Mouse (Mus musculus): Measurements from ENCODE around the gene Ice2. TPM values are rescaled to one million over a fixed set of nuclear protein-coding genes. Genes with fewer than 3 reads are reported as not detected.

The Ice2 gene
- polyA plus RNA-seq, 1 experiment from 2014 or later: 12.8 TPM

GRCm38 (mm10) chr9:69439805-69440357 lies 42.2 kb downstream of the Ice2 start:
- no peak overlapping the region for H3K4me2 ChIP-seq (ENCODE audit: low read depth, low read length)
- no peak overlapping the region for H3K4me3 ChIP-seq (ENCODE audit: low read length)
- peaks cover 5% of the 10 kb centered on the region for H3K4me1 ChIP-seq (ENCODE audit: control insufficient read depth, insufficient read depth, low read length)
- 51% methylated on average over 7 of the region's 7 CpGs for WGBS
- H3K27ac ChIP-seq (ENCODE audit: low read length): peak overlapping the region; percentile 29; the same call in 1 of the 2 replicates
- H3K9ac ChIP-seq (ENCODE audit: low read depth, low read length): no peak overlapping the region
- peak; percentile 30; the same call in 1 of the 2 replicates for ATAC-seq
- H3K9me3 ChIP-seq (ENCODE audit: control insufficient read depth, low read length): no peaks in the 10 kb centered on the region
- no peaks in the 10 kb centered on the region for H3K36me3 ChIP-seq (ENCODE audit: control insufficient read depth, insufficient read depth, low read length)
- no peaks in the 10 kb centered on the region for H3K27me3 ChIP-seq (replicated peaks; ENCODE audit: control insufficient read depth, insufficient read depth, low read length)

DNA sequence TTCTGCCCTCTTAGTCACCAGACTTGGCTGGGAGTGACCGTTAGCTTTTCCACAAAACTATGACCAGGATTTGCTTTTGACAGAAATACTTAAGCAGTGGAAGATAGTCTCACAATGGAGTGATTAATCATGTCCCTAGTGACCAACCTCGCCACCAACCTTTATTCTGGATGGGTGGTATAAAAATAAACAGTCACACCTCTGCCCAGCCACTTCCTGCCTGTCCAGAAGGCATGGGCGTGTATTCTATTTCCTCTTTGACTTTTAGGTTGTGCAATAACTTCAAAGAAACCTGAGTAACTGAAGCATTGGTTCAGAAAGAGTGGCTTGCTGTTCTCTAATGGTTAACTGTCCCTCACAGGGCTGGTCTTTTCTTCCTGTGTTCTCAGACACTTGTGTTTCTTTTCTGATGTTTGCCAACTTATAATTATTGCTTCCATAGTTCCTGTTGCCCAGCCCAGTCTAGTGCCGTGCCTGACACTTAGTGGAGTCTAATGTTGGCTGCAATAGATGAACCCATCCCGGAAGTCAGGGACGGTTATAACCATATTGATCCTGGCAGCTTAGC lies 44.8 kb downstream of the Ice2 start:
- Histone ChIP-seq H3K4me3 (ENCODE audit: low read length) (no peak overlapping the region), H3K27ac (ENCODE audit: low read length) (peak overlapping the region; percentile 17), H3K9ac (ENCODE audit: low read depth, low read length) (no peak overlapping the region), H3K27me3 (replicated peaks; ENCODE audit: control insufficient read depth, insufficient read depth, low read length) (no peaks in the 10 kb centered on the region), H3K4me2 (ENCODE audit: low read depth, low read length) (no peak overlapping the region), H3K36me3 (ENCODE audit: control insufficient read depth, insufficient read depth, low read length) (no peaks in the 10 kb centered on the region), H3K4me1 (ENCODE audit: control insufficient read depth, insufficient read depth, low read length) (peaks cover 5% of the 10 kb centered on the region), H3K9me3 (ENCODE audit: control insufficient read depth, low read length) (no peaks in the 10 kb centered on the region)
- peak; percentile 83 for ATAC-seq
- WGBS: 41% methylated on average over 6 of the region's 6 CpGs

- 42% methylated on average over 3 of the region's 3 CpGs for WGBS
- Histone ChIP-seq H3K9ac (ENCODE audit: low read depth, low read length) (no peak overlapping the region), H3K4me1 (ENCODE audit: control insufficient read depth, insufficient read depth, low read length) (peaks cover 5% of the 10 kb centered on the region), H3K4me3 (ENCODE audit: low read length) (no peak overlapping the region), H3K4me2 (ENCODE audit: low read depth, low read length) (no peak overlapping the region), H3K27me3 (replicated peaks; ENCODE audit: control insufficient read depth, insufficient read depth, low read length) (no peaks in the 10 kb centered on the region), H3K36me3 (ENCODE audit: control insufficient read depth, insufficient read depth, low read length) (no peaks in the 10 kb centered on the region), H3K9me3 (ENCODE audit: control insufficient read depth, low read length) (no peaks in the 10 kb centered on the region), H3K27ac (ENCODE audit: low read length) (no peak overlapping the region)
- ATAC-seq: peak; percentile 63
Observed at GRCm38 (mm10) chr9:69443203-69443602, 45.5 kb downstream of the Ice2 start.

GRCm38 (mm10) chr9:69448801-69449200 lies 51.1 kb downstream of the Ice2 start:
- Histone ChIP-seq H3K4me1 (ENCODE audit: control insufficient read depth, insufficient read depth, low read length) (peaks cover 6% of the 10 kb centered on the region; the same call in 1 of the 2 replicates), H3K27ac (ENCODE audit: low read length) (no peak overlapping the region), H3K9ac (ENCODE audit: low read depth, low read length) (no peak overlapping the region), H3K9me3 (ENCODE audit: control insufficient read depth, low read length) (no peaks in the 10 kb centered on the region), H3K36me3 (ENCODE audit: control insufficient read depth, insufficient read depth, low read length) (no peaks in the 10 kb centered on the region), H3K4me2 (ENCODE audit: low read depth, low read length) (no peak overlapping the region), H3K27me3 (replicated peaks; ENCODE audit: control insufficient read depth, insufficient read depth, low read length) (no peaks in the 10 kb centered on the region), H3K4me3 (ENCODE audit: low read length) (no peak overlapping the region)
- ATAC-seq: no peak
- WGBS: 72% methylated on average over 3 of the region's 3 CpGs

- H3K4me3 ChIP-seq (ENCODE audit: low read length): no peak overlapping the region
- no peak overlapping the region for H3K9ac ChIP-seq (ENCODE audit: low read depth, low read length)
- H3K9me3 ChIP-seq (ENCODE audit: control insufficient read depth, low read length): no peaks in the 10 kb centered on the region
- H3K27me3 ChIP-seq (replicated peaks; ENCODE audit: control insufficient read depth, insufficient read depth, low read length): no peaks in the 10 kb centered on the region
- ATAC-seq: no peak
- WGBS: 82% methylated on average over 9 of the region's 9 CpGs
- no peaks in the 10 kb centered on the region for H3K36me3 ChIP-seq (ENCODE audit: control insufficient read depth, insufficient read depth, low read length)
- no peak overlapping the region for H3K27ac ChIP-seq (ENCODE audit: low read length)
- H3K4me1 ChIP-seq (ENCODE audit: control insufficient read depth, insufficient read depth, low read length): peaks cover 14% of the 10 kb centered on the region
- H3K4me2 ChIP-seq (ENCODE audit: low read depth, low read length): no peak overlapping the region
Observed at GRCm38 (mm10) chr9:69450636-69451035, 52.9 kb downstream of the Ice2 start.

DNA sequence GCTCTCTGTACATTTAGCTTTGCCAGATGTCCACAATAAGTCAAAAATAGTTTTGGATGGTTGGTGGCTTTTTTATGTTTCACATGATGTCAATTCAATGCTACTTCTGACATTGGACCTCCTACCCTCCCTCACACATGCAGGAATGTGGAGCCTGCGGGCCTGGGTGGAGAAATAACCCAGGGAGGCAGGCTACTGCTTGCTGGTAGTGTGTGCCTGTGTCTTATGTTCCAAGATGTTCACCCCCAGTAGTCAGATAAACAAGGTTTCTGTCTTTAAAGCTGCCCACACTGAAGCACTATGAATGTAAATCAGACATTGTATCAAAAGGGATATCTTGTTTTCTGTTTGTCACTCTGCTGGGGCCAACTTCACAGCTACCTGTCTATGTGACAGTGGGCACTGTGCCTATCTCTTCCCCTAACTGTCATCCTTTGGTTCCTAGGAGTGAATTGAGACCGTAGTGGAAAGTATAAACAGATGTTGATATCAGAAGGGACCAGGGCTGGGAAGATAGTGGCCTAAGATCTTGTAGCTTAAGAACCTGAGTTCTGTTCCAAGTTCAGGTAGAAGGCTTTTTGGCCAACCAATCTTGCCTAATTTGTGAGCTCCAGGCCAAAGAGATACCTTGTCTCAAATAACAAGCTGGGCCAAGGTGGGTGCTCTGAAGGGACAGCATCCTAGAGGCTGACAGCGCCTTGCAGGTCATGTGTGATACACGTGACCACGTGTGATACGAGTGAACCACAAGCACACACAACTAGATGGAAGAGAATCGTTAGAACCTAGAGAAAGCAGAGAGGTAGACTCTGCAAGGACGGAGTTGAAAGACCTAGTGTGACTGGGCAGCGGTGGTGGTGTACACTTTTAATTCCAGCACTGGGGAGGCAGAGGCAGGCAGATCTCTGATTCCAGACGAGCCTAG lies 54.4 kb downstream of the Ice2 start:
- no peak overlapping the region for H3K9ac ChIP-seq (ENCODE audit: low read depth, low read length)
- H3K36me3 ChIP-seq (ENCODE audit: control insufficient read depth, insufficient read depth, low read length): no peaks in the 10 kb centered on the region
- H3K4me1 ChIP-seq (ENCODE audit: control insufficient read depth, insufficient read depth, low read length): peaks cover 28% of the 10 kb centered on the region
- H3K9me3 ChIP-seq (ENCODE audit: control insufficient read depth, low read length): no peaks in the 10 kb centered on the region
- 93% methylated on average over 10 of the region's 10 CpGs for WGBS
- no peaks in the 10 kb centered on the region for H3K27me3 ChIP-seq (replicated peaks; ENCODE audit: control insufficient read depth, insufficient read depth, low read length)
- no peak overlapping the region for H3K27ac ChIP-seq (ENCODE audit: low read length)
- no peak overlapping the region for H3K4me3 ChIP-seq (ENCODE audit: low read length)
- no peak for ATAC-seq
- H3K4me2 ChIP-seq (ENCODE audit: low read depth, low read length): no peak overlapping the region

GRCm38 (mm10) chr9:69453066-69453900 lies 55.6 kb downstream of the Ice2 start, which contains the start of gene Anxa2:
TSS of gene Anxa2 (plus strand) at chr9:69453620.
- no peaks in the 10 kb centered on the region for H3K27me3 ChIP-seq (replicated peaks; ENCODE audit: control insufficient read depth, insufficient read depth, low read length)
- peak; percentile 89 for ATAC-seq
- H3K4me1 ChIP-seq (ENCODE audit: control insufficient read depth, insufficient read depth, low read length): peaks cover 39% of the 10 kb centered on the region
- peak within 1 kb of the TSS; percentile 68 for H3K4me3 ChIP-seq (ENCODE audit: low read length)
- peak within 1 kb of the TSS; percentile 91 for H3K9ac ChIP-seq (ENCODE audit: low read depth, low read length)
- H3K27ac ChIP-seq (ENCODE audit: low read length): peak within 1 kb of the TSS; percentile 93
- H3K9me3 ChIP-seq (ENCODE audit: control insufficient read depth, low read length): no peaks in the 10 kb centered on the region
- WGBS: 7% methylated on average over 37 of the region's 37 CpGs
- peak within 1 kb of the TSS; percentile 63 for H3K4me2 ChIP-seq (ENCODE audit: low read depth, low read length)
- no peaks in the 10 kb centered on the region for H3K36me3 ChIP-seq (ENCODE audit: control insufficient read depth, insufficient read depth, low read length)

DNA sequence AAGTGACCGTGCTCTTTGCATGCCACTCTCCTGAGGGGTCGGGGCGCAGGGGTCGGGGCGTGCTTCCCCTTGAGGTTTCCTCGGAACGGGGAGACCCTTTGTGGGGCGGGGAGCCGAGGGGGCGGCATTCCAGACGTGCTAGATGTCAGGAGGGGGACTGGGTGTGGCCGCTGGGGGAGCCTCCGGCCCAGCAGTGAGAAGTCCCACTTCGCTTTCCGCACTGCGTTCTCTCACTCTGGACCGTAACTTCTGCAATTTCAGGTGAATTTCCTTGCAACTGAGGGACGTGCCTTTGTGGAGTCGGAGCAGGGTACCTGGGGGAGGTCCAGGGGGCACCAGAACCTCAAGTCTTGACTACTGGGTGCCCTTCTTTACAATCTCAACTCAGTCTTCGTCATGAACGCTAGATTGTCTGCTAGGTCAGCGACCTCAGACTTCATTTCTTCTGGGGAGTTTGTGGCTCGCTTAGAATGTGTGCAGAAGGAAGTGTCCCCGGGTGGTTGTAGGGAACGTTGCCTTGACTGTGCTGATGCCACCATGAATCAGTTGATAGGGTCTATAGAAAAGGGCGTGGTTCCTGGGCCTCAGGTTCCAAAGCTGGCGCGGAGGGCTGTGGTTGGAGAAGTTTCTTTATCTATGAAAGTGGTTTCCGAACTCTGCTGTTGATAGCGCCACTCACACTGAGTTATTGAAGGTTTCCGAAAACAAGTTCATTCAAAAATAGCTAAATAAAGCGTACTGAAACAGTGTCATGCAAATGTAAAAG lies 56.4 kb downstream of the Ice2 start:
- Histone ChIP-seq H3K4me2 (ENCODE audit: low read depth, low read length) (peak overlapping the region; percentile 63), H3K4me1 (ENCODE audit: control insufficient read depth, insufficient read depth, low read length) (peaks cover 47% of the 10 kb centered on the region), H3K36me3 (ENCODE audit: control insufficient read depth, insufficient read depth, low read length) (no peaks in the 10 kb centered on the region), H3K27ac (ENCODE audit: low read length) (peak overlapping the region; percentile 93), H3K4me3 (ENCODE audit: low read length) (peak overlapping the region; percentile 68), H3K9me3 (ENCODE audit: control insufficient read depth, low read length) (no peaks in the 10 kb centered on the region), H3K27me3 (replicated peaks; ENCODE audit: control insufficient read depth, insufficient read depth, low read length) (no peaks in the 10 kb centered on the region), H3K9ac (ENCODE audit: low read depth, low read length) (peak overlapping the region; percentile 91)
- WGBS: 7% methylated on average over 32 of the region's 32 CpGs
- peak; percentile 47 for ATAC-seq
